Comparison of ENCODE assay signal across 8 mouse cellular contexts in the genomic region with DNA sequence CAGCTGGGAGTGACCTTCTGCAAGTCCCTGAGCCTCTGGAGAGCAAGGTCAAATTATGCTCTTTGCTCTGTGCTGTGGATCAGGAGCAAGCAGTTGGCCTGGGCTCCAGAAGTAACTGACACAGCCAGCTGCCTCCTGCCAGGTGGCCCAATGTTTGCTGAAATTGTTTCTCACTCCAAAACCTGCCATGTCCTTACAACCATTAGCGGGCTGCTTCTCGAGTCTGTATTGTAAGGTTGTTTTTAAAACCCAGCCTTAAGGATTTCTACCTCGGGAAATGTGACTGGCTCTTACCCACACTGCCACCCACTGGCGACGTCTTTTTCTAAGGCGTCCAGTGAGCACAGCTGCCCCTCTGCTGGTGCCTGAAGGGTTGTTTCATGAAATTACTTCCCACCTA. TPM values are rescaled to one million over a fixed set of nuclear protein-coding genes. Genes with fewer than 3 reads are reported as not detected.
A peak's percentile ranks its signal among the peaks of the same experiment; 100 is the strongest.
DNase-seq lines count a peak whose midpoint lies in the region; ATAC-seq and TF ChIP-seq lines count a peak whose summit lies in the region.
"Had no signal": no experiment of that assay in that cellular context is flagged by ENCODE, and none has a peak within 500 bp of the region (broad histone marks: within the 10 kb centered on the region; RNA-seq: fewer than 3 reads in every experiment).

No protein-coding gene starts in this region.

- WGBS in midbrain, embryonic 10.5 days: 2% methylated on average over 6 of the region's 6 CpGs
- 1% methylated on average over 6 of the region's 6 CpGs for WGBS in midbrain, embryonic 13.5 days
- 0% methylated on average over 6 of the region's 6 CpGs for WGBS in forebrain, postnatal 0 days
- 4% methylated on average over 6 of the region's 6 CpGs for WGBS in intestine, postnatal 0 days

- H3K4me2 ChIP-seq in midbrain, embryonic 13.5 days (replicated peaks): no peak overlapping the region
- H3K4me2 ChIP-seq in forebrain, postnatal 0 days (ENCODE audit: low read depth): no peak overlapping the region
- no peak overlapping the region for H3K4me2 ChIP-seq in intestine, postnatal 0 days (replicated peaks; ENCODE audit: low read depth)
- H3K4me2 ChIP-seq: neural tube, embryonic 13.5 days had no signal

- peak overlapping the region; percentile 52; the same call in 1 of the 2 replicates for H3K27ac ChIP-seq in midbrain, embryonic 10.5 days (replicated peaks)
- H3K27ac ChIP-seq in midbrain, embryonic 13.5 days: no peak overlapping the region
- no peak overlapping the region for H3K27ac ChIP-seq in forebrain, postnatal 0 days (ENCODE audit: low read depth, low read length)
- peak overlapping the region; percentile 50; the same call in 1 of the 2 replicates for H3K27ac ChIP-seq in intestine, postnatal 0 days (ENCODE audit: low read depth, low read length)
- H3K27ac ChIP-seq: neural tube, embryonic 13.5 days had no signal

- peak; percentile 64 for DNase-seq in midbrain, embryonic 10.5 days (ENCODE audit: low spot score)
- peak; percentile 63 for DNase-seq in adrenal gland, postnatal 25 days
- peak; percentile 79 for DNase-seq in forebrain, postnatal 0 days
- DNase-seq in mesoderm, embryonic 11.5 days (ENCODE audit: low read depth, low spot score): peak; percentile 54
- peak; percentile 83 for DNase-seq in testis, postnatal 10 days (ENCODE audit: low spot score)

- ATAC-seq in midbrain, embryonic 13.5 days: no peak
- no peak for ATAC-seq in forebrain, postnatal 0 days
- ATAC-seq in intestine, postnatal 0 days: no peak

- no peak overlapping the region for H3K9ac ChIP-seq in midbrain, embryonic 13.5 days (replicated peaks)
- H3K9ac ChIP-seq in forebrain, postnatal 0 days: no peak overlapping the region
- H3K9ac ChIP-seq in intestine, postnatal 0 days (ENCODE audit: low read depth, low read length): no peak overlapping the region
- H3K9ac ChIP-seq: neural tube, embryonic 13.5 days had no signal

- no peaks in the 10 kb centered on the region for H3K9me3 ChIP-seq in midbrain, embryonic 10.5 days (replicated peaks)
- no peaks in the 10 kb centered on the region for H3K9me3 ChIP-seq in midbrain, embryonic 13.5 days
- no peaks in the 10 kb centered on the region for H3K9me3 ChIP-seq in forebrain, postnatal 0 days (ENCODE audit: low read length)
- H3K9me3 ChIP-seq in intestine, postnatal 0 days (ENCODE audit: control insufficient read depth): no peaks in the 10 kb centered on the region
- H3K9me3 ChIP-seq: neural tube, embryonic 13.5 days had no signal

- H3K4me3 ChIP-seq in midbrain, embryonic 10.5 days: no peak overlapping the region
- H3K4me3 ChIP-seq in midbrain, embryonic 13.5 days (replicated peaks): no peak overlapping the region
- H3K4me3 ChIP-seq in forebrain, postnatal 0 days (ENCODE audit: low read depth, low read length): no peak overlapping the region
- no peak overlapping the region for H3K4me3 ChIP-seq in intestine, postnatal 0 days (ENCODE audit: low read depth, low read length)
- H3K4me3 ChIP-seq: neural tube, embryonic 13.5 days had no signal

- peaks cover 33% of the 10 kb centered on the region for H3K4me1 ChIP-seq in midbrain, embryonic 10.5 days
- peaks cover 22% of the 10 kb centered on the region for H3K4me1 ChIP-seq in midbrain, embryonic 13.5 days (replicated peaks)
- H3K4me1 ChIP-seq in forebrain, postnatal 0 days (ENCODE audit: insufficient read depth): no peaks in the 10 kb centered on the region
- peaks cover 4% of the 10 kb centered on the region; the same call in 1 of the 2 replicates for H3K4me1 ChIP-seq in intestine, postnatal 0 days (replicated peaks; ENCODE audit: control insufficient read depth, insufficient read depth, low read length)

- no peaks in the 10 kb centered on the region for H3K36me3 ChIP-seq in midbrain, embryonic 10.5 days
- H3K36me3 ChIP-seq in midbrain, embryonic 13.5 days: no peaks in the 10 kb centered on the region
- H3K36me3 ChIP-seq in forebrain, postnatal 0 days (ENCODE audit: insufficient read depth): no peaks in the 10 kb centered on the region
- no peaks in the 10 kb centered on the region for H3K36me3 ChIP-seq in intestine, postnatal 0 days (ENCODE audit: control insufficient read depth, insufficient read depth)
- H3K36me3 ChIP-seq: neural tube, embryonic 13.5 days had no signal

- peaks cover 12% of the 10 kb centered on the region; the same call in 1 of the 2 replicates for H3K27me3 ChIP-seq in midbrain, embryonic 10.5 days (ENCODE audit: low read depth, poor library complexity, severe bottlenecking)
- H3K27me3 ChIP-seq in midbrain, embryonic 13.5 days: no peaks in the 10 kb centered on the region
- no peaks in the 10 kb centered on the region for H3K27me3 ChIP-seq in forebrain, postnatal 0 days (ENCODE audit: insufficient read depth, low read length)
- no peaks in the 10 kb centered on the region for H3K27me3 ChIP-seq in intestine, postnatal 0 days (replicated peaks; ENCODE audit: control insufficient read depth, insufficient read depth, low read length)
- H3K27me3 ChIP-seq: neural tube, embryonic 13.5 days had no signal

- peak; percentile 85 for TF ChIP-seq CTCF in forebrain, postnatal 0 days (IDR thresholded peaks at IDR 0.05; ENCODE audit: low read depth)
- TF ChIP-seq CTCF in intestine, postnatal 0 days (IDR thresholded peaks at IDR 0.05; ENCODE audit: low read depth): peak; percentile 86

RNA-seq across cellular contexts. Expression of a gene that starts 5.0 kb away (rescaled TPM):
- 5.6 and 5.9 TPM in 2 replicates for polyA plus RNA-seq in midbrain, embryonic 10.5 days (2016; fragmentation: Nextera tagmentation; extraction: Ambion mirVana)
- polyA plus RNA-seq in midbrain, embryonic 13.5 days (2015; fragmentation: Nextera tagmentation; extraction: Ambion mirVana): 5.6 and 5.9 TPM in 2 replicates
- 22.1 and 23.0 TPM in 2 replicates for total RNA-seq in adrenal gland, postnatal 25 days (2021)
- total RNA-seq in forebrain, postnatal 0 days (2014; rRNA removed): 28.2 and 37.3 TPM in 2 replicates
- polyA plus RNA-seq in forebrain, postnatal 0 days (2015; fragmentation: Nextera tagmentation; extraction: Ambion mirVana): 5.5 and 7.6 TPM in 2 replicates
- 6.0 and 7.7 TPM in 2 replicates for polyA plus RNA-seq in intestine, postnatal 0 days (2015; fragmentation: Nextera tagmentation; extraction: Ambion mirVana)

Comparison
In these comparisons a context has a peak if more than half of its experiments do, and no peak if none do; other contexts are left out.
1. H3K27ac ChIP-seq: peak in midbrain, embryonic 10.5 days (single experiment) and intestine, postnatal 0 days (single experiment); none in midbrain, embryonic 13.5 days (single experiment) and forebrain, postnatal 0 days (single experiment).
2. Peak in every context shown above with its lines, with median percentiles within 50 percentile points of each other: DNase-seq.